Mouse (Mus musculus) urinary bladder, adult 18-20 months (tissue): ENCODE measurements at regions not wholly inside any gene's neighbourhood (a gene's known extent, or its start where the extent isn't known, plus 50 kb on each side); places are given as distances from the start of the nearest gene placed in this dataset.

ENCODE experiments used
- DNase-seq, 2 experiments: peaks; one replicate each; pipeline ENCODE4 v3.0.0; 2022; ENCODE audit warnings: low spot score in 2 of 2, mixed read lengths in 2 of 2

- no peak for DNase-seq
Measured at GRCm38 (mm10) chr11:48176451-48176850, 187.7 kb upstream of the Sgcd start.

- no peak for DNase-seq
Measured at GRCm38 (mm10) chr11:48152219-48152618, 163.4 kb upstream of the Sgcd start.

GRCm38 (mm10) chr11:48133335-48133734, 144.6 kb upstream of the Sgcd start:
- no peak for DNase-seq

- DNase-seq: no peak
Measured at GRCm38 (mm10) chr11:48098063-48098462, 109.3 kb upstream of the Sgcd start.

- DNase-seq: no peak
Measured at GRCm38 (mm10) chr11:48097455-48097854, 108.7 kb upstream of the Sgcd start.

GRCm38 (mm10) chr11:48067072-48067471, 78.3 kb upstream of the Sgcd start:
- no peak for DNase-seq

GRCm38 (mm10) chr11:48063719-48064118, 75.0 kb upstream of the Sgcd start:
- no peak for DNase-seq

- DNase-seq: no peak
Measured at GRCm38 (mm10) chr11:48061501-48061900, 72.7 kb upstream of the Sgcd start.

- DNase-seq: no peak
Measured at GRCm38 (mm10) chr11:48051156-48051866, 62.5 kb upstream of the Sgcd start.

- no peak for DNase-seq
Measured at GRCm38 (mm10) chr11:48048311-48048710, 59.5 kb upstream of the Sgcd start.
